Mouse (Mus musculus) midbrain, embryonic 14.5 days (tissue): ENCODE results near the gene Cmtr1. TPM values are rescaled to one million over a fixed set of nuclear protein-coding genes. Genes with fewer than 3 reads are reported as not detected.

Experiments
- ATAC-seq: fragments of 200-750 bp; cut with Nextera tagmentation; 2 replicates; pipeline ENCODE4 v1.8.0; 2017; ENCODE audit warnings: moderate number of reproducible peaks, moderate library complexity; ENCODE audit not compliant: low FRiP score, low TSS enrichment
- DNase-seq: peaks from one replicate; pipeline ENCODE4 v3.0.0-alpha.2; 2015
- H3K27ac ChIP-seq: fragments of 300-500 bp; sonication (generic); replicated peaks from 2 replicates; pipeline ENCODE4 v1.5.1; 2014; ENCODE audit warnings: mild to moderate bottlenecking, low read depth, low read length, moderate library complexity
- H3K27me3 ChIP-seq: fragments of 300-500 bp; sonication (generic); 2 replicates; pipeline ENCODE4 v1.6.1; 2014; ENCODE audit warnings: low read length, control low read depth, mixed read lengths; ENCODE audit not compliant: control insufficient read depth, insufficient read depth
- H3K36me3 ChIP-seq: fragments of 300-500 bp; sonication (generic); 2 replicates; pipeline ENCODE4 v1.6.1; 2014; ENCODE audit warnings: low read length, control low read depth; ENCODE audit not compliant: control insufficient read depth, insufficient read depth
- H3K4me1 ChIP-seq: fragments of 300-500 bp; sonication (generic); 2 replicates; pipeline ENCODE4 v1.6.1; 2014; ENCODE audit warnings: mild to moderate bottlenecking, antibody characterized with exemption, low read length, control low read depth; ENCODE audit not compliant: control insufficient read depth, insufficient read depth
- H3K4me2 ChIP-seq: fragments of 300-500 bp; sonication (generic); 2 replicates; pipeline ENCODE4 v1.6.1; 2014; ENCODE audit warnings: mild to moderate bottlenecking, low read length, moderate library complexity
- H3K4me3 ChIP-seq: fragments of 300-500 bp; sonication (generic); replicated peaks from 2 replicates; pipeline ENCODE4 v1.5.1; 2014; ENCODE audit warnings: low read depth, low read length
- H3K9ac ChIP-seq: fragments of 300-500 bp; sonication (generic); replicated peaks from 2 replicates; pipeline ENCODE4 v1.6.1; 2014; ENCODE audit warnings: mild to moderate bottlenecking, low read length, moderate library complexity
- H3K9me3 ChIP-seq: fragments of 300-500 bp; sonication (generic); 2 replicates; pipeline ENCODE4 v1.6.1; 2016; ENCODE audit warnings: low read length, control low read depth, mixed read lengths; ENCODE audit not compliant: control insufficient read depth
- WGBS: fragments of 180-500 bp; shearing (Covaris S2); extraction: QIAGEN DNeasy Blood & Tissue Kit; methylation state at CpG from one replicate; pipeline ENCODE4 v1.1.7; 2014; 5-methylcytosine and 5-hydroxymethylcytosine counted together
- polyA plus RNA-seq: library from polyadenylated mRNA; unstranded; fragments of >200 nt; fragmentation: Nextera tagmentation; extraction: Ambion mirVana; gene quantifications from 2 replicates; pipeline ENCODE4 v1.2.1, GENCODE M21; 2014

Cmtr1 gene
- polyA plus RNA-seq, 1 experiment from 2014 or later: 136 TPM

DNA sequence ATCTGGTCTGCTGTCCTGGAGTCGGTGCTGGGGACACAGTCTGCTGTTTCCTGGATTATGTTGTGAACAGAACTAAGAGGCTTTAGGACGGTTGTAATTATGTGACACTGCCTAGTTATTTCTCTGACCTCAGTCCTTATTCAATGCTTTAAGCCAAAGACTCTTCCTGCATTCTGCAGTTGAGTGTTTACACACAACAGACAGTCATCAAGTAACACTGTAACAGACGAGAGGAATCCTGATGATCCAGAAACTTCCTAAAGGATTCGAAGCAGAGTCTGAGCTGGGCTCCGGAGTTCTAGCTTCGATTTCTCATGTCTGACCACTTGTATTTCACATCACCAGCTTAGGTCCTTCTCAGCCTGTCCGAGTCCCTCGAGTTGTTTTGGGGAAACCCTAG is 18.1 kb downstream of the Cmtr1 start:
- no peak overlapping the region for H3K9ac ChIP-seq
- no peaks in the 10 kb centered on the region for H3K27me3 ChIP-seq
- H3K27ac ChIP-seq: no peak overlapping the region
- no peak for ATAC-seq
- peaks cover 94% of the 10 kb centered on the region for H3K36me3 ChIP-seq
- no peak overlapping the region for H3K4me3 ChIP-seq
- no peak overlapping the region for H3K4me2 ChIP-seq
- H3K4me1 ChIP-seq: no peaks in the 10 kb centered on the region
- DNase-seq: no peak
- H3K9me3 ChIP-seq: no peaks in the 10 kb centered on the region
- 87% methylated on average over 8 of the region's 8 CpGs for WGBS

DNA sequence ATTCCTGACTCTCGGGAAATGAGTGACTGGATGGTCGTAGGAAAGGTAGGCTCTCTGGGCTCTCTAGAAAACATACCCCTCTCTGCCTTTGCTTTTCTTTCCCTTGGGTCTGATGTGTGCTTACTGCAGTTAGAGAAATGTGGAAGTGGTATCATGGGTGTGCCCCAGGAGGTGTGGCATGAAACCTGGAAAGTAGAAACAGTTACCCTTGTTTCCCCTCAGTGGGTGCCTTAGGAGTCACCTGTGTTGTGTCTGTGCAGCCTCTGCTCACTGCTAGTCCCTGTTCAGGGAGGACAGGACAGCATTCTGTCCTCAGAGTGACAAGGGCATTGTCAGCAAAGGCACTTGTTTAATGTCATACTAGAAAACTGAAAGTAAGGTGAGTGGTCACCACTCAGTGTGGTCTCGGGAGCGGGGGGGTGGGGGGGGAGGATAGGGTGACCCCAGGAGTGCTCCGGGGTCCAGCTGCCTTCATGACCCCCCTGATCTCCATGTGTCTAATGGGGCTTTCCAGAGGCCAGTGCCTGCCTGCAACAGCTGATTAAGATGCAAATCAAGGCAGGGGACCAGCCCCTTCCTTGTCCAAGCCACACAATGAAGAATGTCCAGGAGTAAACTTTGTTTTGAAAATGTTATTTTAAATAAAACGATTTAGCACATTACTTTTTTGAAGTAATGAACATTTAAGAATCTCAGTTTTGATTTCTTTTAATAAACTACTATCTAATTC is 18.8 kb downstream of the Cmtr1 start:
- Histone ChIP-seq H3K4me1 (no peaks in the 10 kb centered on the region), H3K9me3 (no peaks in the 10 kb centered on the region), H3K27me3 (no peaks in the 10 kb centered on the region), H3K36me3 (peaks cover 94% of the 10 kb centered on the region), H3K9ac (no peak overlapping the region), H3K4me2 (no peak overlapping the region), H3K4me3 (no peak overlapping the region), H3K27ac (no peak overlapping the region)
- WGBS: 78% methylated on average over 6 of the region's 6 CpGs
- DNase-seq (no peak), ATAC-seq (no peak)

DNA sequence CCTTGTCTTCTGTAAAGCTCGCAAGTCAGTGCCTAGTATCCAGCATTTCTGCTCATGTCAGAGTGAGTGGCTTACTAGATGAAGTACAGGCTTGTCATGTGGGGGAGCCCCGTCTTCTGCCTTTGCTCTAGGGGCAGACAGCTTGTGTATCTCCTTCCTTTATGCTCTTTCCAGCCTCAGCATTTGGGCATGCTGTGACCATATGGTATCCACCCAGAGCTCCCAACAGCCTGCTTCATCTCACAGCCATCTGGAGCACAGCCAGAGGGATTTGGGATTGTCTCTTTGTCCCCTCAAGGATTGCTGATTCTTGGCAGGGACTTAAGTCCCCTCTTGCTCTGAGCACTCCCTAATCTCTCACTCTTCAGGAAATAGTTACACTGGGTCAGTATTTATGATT is 19.8 kb downstream of the Cmtr1 start:
- DNase-seq (peak; percentile 61), ATAC-seq (no peak; the same call in 1 of the 2 replicates)
- H3K9me3 ChIP-seq: no peaks in the 10 kb centered on the region
- H3K4me3 ChIP-seq: no peak overlapping the region
- H3K4me1 ChIP-seq: no peaks in the 10 kb centered on the region
- peaks cover 94% of the 10 kb centered on the region for H3K36me3 ChIP-seq
- 73% methylated on average over 2 of the region's 2 CpGs for WGBS
- H3K4me2 ChIP-seq: no peak overlapping the region
- H3K9ac ChIP-seq: no peak overlapping the region
- H3K27ac ChIP-seq: no peak overlapping the region
- H3K27me3 ChIP-seq: no peaks in the 10 kb centered on the region

DNA sequence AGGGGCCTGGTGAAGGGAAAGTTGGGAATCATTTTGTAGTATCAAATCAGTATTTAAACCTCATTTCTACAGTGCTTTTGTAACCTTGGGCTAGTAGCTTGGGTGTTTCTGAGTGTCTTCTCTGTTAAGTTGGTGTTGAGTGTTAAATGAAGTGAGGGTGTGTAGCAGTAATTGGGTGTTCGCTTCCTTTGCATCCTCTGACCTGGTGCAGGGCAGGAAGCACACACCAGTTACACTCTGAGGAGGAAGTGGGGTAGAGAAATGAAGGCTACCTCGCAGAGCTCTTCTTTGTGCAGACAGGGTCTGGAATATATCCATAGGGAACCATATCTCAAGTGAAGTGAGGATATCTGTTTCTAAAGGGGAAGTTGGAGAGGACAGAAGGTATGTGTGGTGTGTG is 20.5 kb downstream of the Cmtr1 start:
- 92% methylated on average over 2 of the region's 2 CpGs for WGBS
- DNase-seq (no peak), ATAC-seq (no peak)
- H3K4me1 ChIP-seq: no peaks in the 10 kb centered on the region
- no peaks in the 10 kb centered on the region for H3K9me3 ChIP-seq
- peaks cover 94% of the 10 kb centered on the region for H3K36me3 ChIP-seq
- no peak overlapping the region for H3K27ac ChIP-seq
- H3K9ac ChIP-seq: no peak overlapping the region
- no peaks in the 10 kb centered on the region for H3K27me3 ChIP-seq
- no peak overlapping the region for H3K4me3 ChIP-seq
- no peak overlapping the region for H3K4me2 ChIP-seq

DNA sequence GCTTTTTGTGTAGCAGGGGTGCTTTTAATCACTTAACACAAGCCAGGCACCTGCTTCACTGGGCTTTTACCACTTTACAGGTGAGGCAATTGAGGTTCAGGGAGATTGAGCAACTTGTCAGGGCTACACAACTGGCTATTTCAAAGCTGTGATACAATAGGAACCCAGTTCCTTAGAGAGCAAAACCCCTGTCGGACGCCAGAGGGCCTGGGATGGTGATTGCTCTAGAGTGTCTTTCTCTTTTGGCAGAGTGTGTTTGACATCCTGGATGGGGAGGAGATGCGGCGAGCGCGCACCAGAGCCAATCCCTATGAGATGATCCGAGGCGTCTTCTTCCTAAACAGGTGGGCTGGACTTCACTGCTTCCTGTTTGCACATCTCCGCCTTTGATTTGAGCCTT is 21.3 kb downstream of the Cmtr1 start:
- no peak overlapping the region for H3K4me3 ChIP-seq
- DNase-seq (no peak), ATAC-seq (no peak)
- no peaks in the 10 kb centered on the region for H3K4me1 ChIP-seq
- no peak overlapping the region for H3K9ac ChIP-seq
- H3K4me2 ChIP-seq: no peak overlapping the region
- H3K9me3 ChIP-seq: no peaks in the 10 kb centered on the region
- no peak overlapping the region for H3K27ac ChIP-seq
- 95% methylated on average over 9 of the region's 9 CpGs for WGBS
- peaks cover 94% of the 10 kb centered on the region for H3K36me3 ChIP-seq
- H3K27me3 ChIP-seq: no peaks in the 10 kb centered on the region

DNA sequence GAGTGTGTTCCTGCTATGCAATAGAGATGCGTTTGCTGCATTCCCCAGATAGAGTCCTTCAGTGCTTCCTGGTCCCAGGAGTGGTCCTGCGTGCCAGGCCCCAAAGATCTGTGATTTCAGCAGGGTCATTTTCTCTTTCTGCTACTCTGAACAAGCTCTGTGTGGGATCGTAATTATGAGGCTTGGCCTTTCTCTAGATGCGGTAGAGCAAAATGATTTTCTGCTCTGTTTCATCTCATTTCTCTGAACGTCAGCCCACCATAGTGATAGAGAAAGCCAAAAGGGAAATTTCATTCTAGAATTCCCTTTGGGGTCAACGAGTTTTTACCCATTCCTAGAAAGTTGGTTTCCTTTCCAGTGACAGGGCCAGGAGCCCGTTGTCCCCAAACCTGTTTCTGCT is 21.9 kb downstream of the Cmtr1 start:
- no peaks in the 10 kb centered on the region for H3K4me1 ChIP-seq
- no peak overlapping the region for H3K27ac ChIP-seq
- 85% methylated on average over 7 of the region's 7 CpGs for WGBS
- H3K4me2 ChIP-seq: no peak overlapping the region
- ATAC-seq (no peak), DNase-seq (no peak)
- peaks cover 94% of the 10 kb centered on the region for H3K36me3 ChIP-seq
- no peak overlapping the region for H3K9ac ChIP-seq
- H3K9me3 ChIP-seq: no peaks in the 10 kb centered on the region
- H3K27me3 ChIP-seq: no peaks in the 10 kb centered on the region
- no peak overlapping the region for H3K4me3 ChIP-seq

DNA sequence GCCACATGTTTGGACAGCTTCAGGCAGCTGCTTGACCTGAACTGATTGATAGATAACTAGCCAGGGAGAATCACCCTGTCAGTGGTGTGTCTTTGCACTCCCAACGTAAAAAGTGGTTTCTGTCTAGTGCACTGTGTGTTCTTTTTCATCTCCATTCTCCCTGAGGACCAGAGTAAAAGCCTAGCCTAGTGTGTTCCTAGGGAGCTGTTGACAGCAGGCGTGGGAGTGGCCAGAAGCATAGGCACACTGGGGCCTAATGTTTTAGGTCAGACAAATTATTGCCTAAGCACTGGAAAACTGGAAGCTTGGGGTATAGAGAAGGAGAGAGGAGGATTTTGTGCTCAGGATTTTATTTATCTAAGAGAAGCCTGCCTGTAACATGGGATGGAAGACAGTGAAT is 22.7 kb downstream of the Cmtr1 start:
- H3K4me1 ChIP-seq: no peaks in the 10 kb centered on the region
- H3K9ac ChIP-seq: no peak overlapping the region
- WGBS: 80% methylated on average over 2 of the region's 2 CpGs
- H3K4me3 ChIP-seq: no peak overlapping the region
- H3K4me2 ChIP-seq: no peak overlapping the region
- H3K36me3 ChIP-seq: peaks cover 94% of the 10 kb centered on the region
- no peak for DNase-seq
- no peak for ATAC-seq
- no peaks in the 10 kb centered on the region for H3K27me3 ChIP-seq
- no peak overlapping the region for H3K27ac ChIP-seq
- H3K9me3 ChIP-seq: no peaks in the 10 kb centered on the region

DNA sequence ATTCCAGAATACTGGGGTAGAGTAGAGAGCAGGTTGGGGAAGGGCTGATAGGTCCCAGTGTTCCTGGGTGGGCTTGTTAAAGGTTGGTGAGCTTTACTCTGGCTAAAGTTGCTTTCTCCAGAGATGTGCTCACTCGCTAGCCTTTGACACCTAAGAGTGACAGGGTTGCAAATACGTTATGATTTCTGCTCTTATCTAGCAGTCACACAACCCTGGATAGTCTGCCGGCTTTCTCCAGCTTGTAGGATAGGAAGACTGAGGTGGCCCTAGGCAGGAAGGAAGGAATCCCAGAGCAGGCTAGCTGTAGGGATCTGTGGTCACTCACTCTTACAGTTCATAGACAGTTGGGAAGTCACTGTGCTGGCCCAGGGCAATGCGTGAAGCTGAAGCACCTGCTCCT is 23.9 kb downstream of the Cmtr1 start:
- no peaks in the 10 kb centered on the region for H3K27me3 ChIP-seq
- H3K4me2 ChIP-seq: no peak overlapping the region
- 92% methylated on average over 4 of the region's 4 CpGs for WGBS
- no peaks in the 10 kb centered on the region for H3K9me3 ChIP-seq
- H3K36me3 ChIP-seq: peaks cover 89% of the 10 kb centered on the region
- no peak overlapping the region for H3K9ac ChIP-seq
- ATAC-seq: no peak
- no peak overlapping the region for H3K27ac ChIP-seq
- no peaks in the 10 kb centered on the region for H3K4me1 ChIP-seq
- H3K4me3 ChIP-seq: no peak overlapping the region
- DNase-seq: no peak

DNA sequence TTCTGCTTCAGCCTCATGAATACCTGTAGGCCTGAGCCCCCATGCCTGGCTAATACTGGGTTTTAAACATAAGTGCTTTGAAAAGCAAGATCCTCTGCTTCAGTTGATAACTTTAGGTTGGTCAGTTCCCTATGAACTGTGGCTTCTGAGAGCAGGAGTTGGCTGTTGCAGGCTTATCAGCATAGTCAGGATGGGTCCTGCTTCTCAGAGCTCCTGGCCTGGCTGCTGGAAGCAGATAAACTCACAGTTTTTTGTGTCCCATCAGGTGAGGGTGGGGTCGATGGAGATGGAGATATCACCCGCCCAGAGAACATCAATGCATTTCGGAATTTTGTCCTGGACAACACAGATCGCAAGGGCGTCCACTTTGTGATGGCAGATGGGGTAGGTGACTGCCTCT is 26.4 kb downstream of the Cmtr1 start:
- Histone ChIP-seq H3K9ac (no peak overlapping the region), H3K27me3 (no peaks in the 10 kb centered on the region), H3K4me1 (no peaks in the 10 kb centered on the region), H3K4me2 (no peak overlapping the region), H3K4me3 (no peak overlapping the region), H3K27ac (no peak overlapping the region), H3K9me3 (no peaks in the 10 kb centered on the region), H3K36me3 (peaks cover 92% of the 10 kb centered on the region)
- WGBS: 96% methylated on average over 5 of the region's 5 CpGs
- no peak for ATAC-seq
- no peak for DNase-seq
